Mouse (Mus musculus) embryonic stem cell, embryonic (primary cell): Measurements from ENCODE around the gene Foxj3.

Source experiments
- CTCF ChIA-PET, 4 experiments: fragments of 300-600 bp in 2 of 4; fragments of 350-600 bp in 2 of 4; sonication (Branson Sonifier 250); formaldehyde crosslinking; loops; one replicate each; lab custom pipeline; 2022; ENCODE audit warnings: inconsistent platforms in 2 of 4; lab: Charles Lee
- POLR2A ChIA-PET, 4 experiments: fragments of 300-600 bp in 2 of 4; fragments of 350-600 bp in 2 of 4; sonication (Branson Sonifier 250); formaldehyde crosslinking; loops; one replicate each; lab custom pipeline; 2022; ENCODE audit warnings: antibody characterized with exemption in 4 of 4, inconsistent platforms in 1 of 4; lab: Charles Lee

Foxj3 gene

GRCm38 (mm10) chr4:119539836-119540532 is 3.2 kb downstream of the Foxj3 start:
- ChIA-PET POLR2A (interaction anchor here in 3 of 4 experiments (0.7 to 5.6 kb wide), 20 partner anchors 8 to 500 kb away, joined by 3 to 39 read pairs (median 4); partner anchors contain the start of genes Hivep3 (in 1 of the 3), Slc2a1 (in 1 of the 3) and Svbp (in 1 of the 3)), CTCF (interaction anchor here in 2 of 4 experiments (0.6 to 1.2 kb wide), 3 partner anchors 17 to 48 kb away, joined by 3 read pairs; no protein-coding TSS in a partner anchor)

- ChIA-PET CTCF (no interaction called here), POLR2A (interaction anchor here in 2 of 4 experiments (0.6 to 5.6 kb wide), 13 partner anchors 9 to 135 kb away, joined by 3 to 39 read pairs (median 3); no protein-coding TSS in a partner anchor)
Observed at GRCm38 (mm10) chr4:119540533-119540890, 3.7 kb downstream of the Foxj3 start.

- ChIA-PET CTCF (interaction anchor here in 1 of 4 experiments (0.6 kb wide), 1 partner anchor 105 kb away, joined by 3 read pairs; no protein-coding TSS in a partner anchor), POLR2A (interaction anchor here in 2 of 4 experiments (0.5 to 5.3 kb wide), 3 partner anchors 10 to 295 kb away, joined by 3 to 39 read pairs (median 3); partner anchors contain the start of gene Frg2f1 (in 2 of the 2))
Observed at GRCm38 (mm10) chr4:119550864-119551263, 14.1 kb downstream of the Foxj3 start.

- ChIA-PET POLR2A (interaction anchor here in 1 of 4 experiments (1.1 to 2.8 kb wide), 3 partner anchors 9 to 46 kb away, joined by 4 to 10 read pairs (median 9); no protein-coding TSS in a partner anchor), CTCF (no interaction called here)
Observed at GRCm38 (mm10) chr4:119555466-119555865, 18.7 kb downstream of the Foxj3 start.

- CTCF ChIA-PET, result no interaction called here
- POLR2A ChIA-PET, result interaction anchor here in 1 of 4 experiments (1.2 kb wide), 1 partner anchor 9 kb away, joined by 3 read pairs; no protein-coding TSS in a partner anchor
Observed at GRCm38 (mm10) chr4:119563136-119563535, 26.3 kb downstream of the Foxj3 start.

- ChIA-PET CTCF (no interaction called here), POLR2A (interaction anchor here in 1 of 4 experiments (0.7 to 3.0 kb wide), 5 partner anchors 10 to 28 kb away, joined by 3 to 10 read pairs (median 3); partner anchors contain the start of gene Frg2f1)
Observed at GRCm38 (mm10) chr4:119566322-119566835, 29.6 kb downstream of the Foxj3 start.

- ChIA-PET CTCF (interaction anchor here in 1 of 4 experiments (1.0 kb wide), 1 partner anchor 325 kb away, joined by 4 read pairs; no protein-coding TSS in a partner anchor), POLR2A (interaction anchor here in 1 of 4 experiments (0.6 to 1.7 kb wide), 7 partner anchors 9 to 126 kb away, joined by 3 to 6 read pairs (median 4); partner anchors contain the start of gene Frg2f1)
Observed at GRCm38 (mm10) chr4:119572682-119573081, 35.9 kb downstream of the Foxj3 start.

GRCm38 (mm10) chr4:119574504-119574903 is 37.7 kb downstream of the Foxj3 start:
- CTCF ChIA-PET, result interaction anchor here in 1 of 4 experiments (0.6 to 0.9 kb wide), 2 partner anchors 9 to 832 kb away, joined by 3 to 4 read pairs; no protein-coding TSS in a partner anchor

GRCm38 (mm10) chr4:119575459-119575858 is 38.7 kb downstream of the Foxj3 start:
- ChIA-PET POLR2A (interaction anchor here in 2 of 4 experiments (0.6 to 1.0 kb wide), 4 partner anchors 15 to 85 kb away, joined by 3 to 5 read pairs (median 4); no protein-coding TSS in a partner anchor), CTCF (interaction anchor here in 2 of 4 experiments (0.6 to 0.9 kb wide), 3 partner anchors 12 to 88 kb away, joined by 4 to 7 read pairs (median 4); no protein-coding TSS in a partner anchor)

More at GRCm38 (mm10) chr4:119574504-119574903, 37.7 kb downstream of the Foxj3 start:
- POLR2A ChIA-PET, result interaction anchor here in 1 of 4 experiments (1.7 kb wide), 1 partner anchor 28 kb away, joined by 6 read pairs; no protein-coding TSS in a partner anchor

- ChIA-PET POLR2A (interaction anchor here in 2 of 4 experiments (0.5 to 1.5 kb wide), 7 partner anchors 11 to 132 kb away, joined by 3 to 4 read pairs (median 4); no protein-coding TSS in a partner anchor), CTCF (interaction anchor here (0.6 to 1.6 kb wide), 10 partner anchors 11 to 1665 kb away, joined by 3 to 7 read pairs (median 4); partner anchors contain the start of gene Frg2f1 (in 1 of the 4))
Observed at GRCm38 (mm10) chr4:119588037-119588436, 51.2 kb downstream of the Foxj3 start.

GRCm38 (mm10) chr4:119589423-119589822 is 52.6 kb downstream of the Foxj3 start:
- POLR2A ChIA-PET, result interaction anchor here in 2 of 4 experiments (0.9 to 1.5 kb wide), 3 partner anchors 12 to 42 kb away, joined by 3 to 4 read pairs (median 3); no protein-coding TSS in a partner anchor
- CTCF ChIA-PET, result interaction anchor here in 2 of 4 experiments (0.7 to 1.6 kb wide), 2 partner anchors 13 to 18 kb away, joined by 3 to 4 read pairs; no protein-coding TSS in a partner anchor

GRCm38 (mm10) chr4:119590027-119590426 is 53.2 kb downstream of the Foxj3 start:
- POLR2A ChIA-PET, result interaction anchor here in 2 of 4 experiments (0.9 to 1.6 kb wide), 4 partner anchors 12 to 44 kb away, joined by 3 to 6 read pairs (median 3); no protein-coding TSS in a partner anchor

GRCm38 (mm10) chr4:119592479-119592878 is 55.7 kb downstream of the Foxj3 start:
- CTCF ChIA-PET, result no interaction called here
- POLR2A ChIA-PET, result interaction anchor here in 1 of 4 experiments (1.1 kb wide), 1 partner anchor 16 kb away, joined by 4 read pairs; no protein-coding TSS in a partner anchor

More at GRCm38 (mm10) chr4:119590027-119590426, 53.2 kb downstream of the Foxj3 start:
- CTCF ChIA-PET, result interaction anchor here in 2 of 4 experiments (0.6 to 0.7 kb wide), 3 partner anchors 14 to 1174 kb away, joined by 3 to 4 read pairs (median 3); partner anchors contain the start of gene Frg2f1 (in 1 of the 2)

- ChIA-PET POLR2A (interaction anchor here in 1 of 4 experiments (1.1 to 1.3 kb wide), 3 partner anchors 14 to 127 kb away, joined by 3 read pairs; no protein-coding TSS in a partner anchor), CTCF (interaction anchor here in 1 of 4 experiments (0.6 kb wide), 1 partner anchor 33 kb away, joined by 4 read pairs; no protein-coding TSS in a partner anchor)
Observed at GRCm38 (mm10) chr4:119594331-119594730, 57.5 kb downstream of the Foxj3 start.

GRCm38 (mm10) chr4:119599605-119600004 is 62.8 kb downstream of the Foxj3 start:
- ChIA-PET POLR2A (no interaction called here), CTCF (interaction anchor here in 2 of 4 experiments (0.6 to 0.7 kb wide), 2 partner anchors 12 to 24 kb away, joined by 3 read pairs; no protein-coding TSS in a partner anchor)

GRCm38 (mm10) chr4:119609488-119609887 is 72.7 kb downstream of the Foxj3 start:
- ChIA-PET CTCF (interaction anchor here in 1 of 4 experiments (0.5 kb wide), 1 partner anchor 470 kb away, joined by 3 read pairs; no protein-coding TSS in a partner anchor), POLR2A (interaction anchor here in 1 of 4 experiments (1.1 to 1.9 kb wide), 4 partner anchors 10 to 50 kb away, joined by 3 to 6 read pairs (median 3); no protein-coding TSS in a partner anchor)

- ChIA-PET CTCF (no interaction called here), POLR2A (interaction anchor here in 2 of 4 experiments (0.9 to 1.2 kb wide), 4 partner anchors 10 to 26 kb away, joined by 3 to 4 read pairs (median 3); no protein-coding TSS in a partner anchor)
Observed at GRCm38 (mm10) chr4:119614078-119614477, 77.3 kb downstream of the Foxj3 start.
